Mouse (Mus musculus): ENCODE data around the gene Vmo1.

DNA sequence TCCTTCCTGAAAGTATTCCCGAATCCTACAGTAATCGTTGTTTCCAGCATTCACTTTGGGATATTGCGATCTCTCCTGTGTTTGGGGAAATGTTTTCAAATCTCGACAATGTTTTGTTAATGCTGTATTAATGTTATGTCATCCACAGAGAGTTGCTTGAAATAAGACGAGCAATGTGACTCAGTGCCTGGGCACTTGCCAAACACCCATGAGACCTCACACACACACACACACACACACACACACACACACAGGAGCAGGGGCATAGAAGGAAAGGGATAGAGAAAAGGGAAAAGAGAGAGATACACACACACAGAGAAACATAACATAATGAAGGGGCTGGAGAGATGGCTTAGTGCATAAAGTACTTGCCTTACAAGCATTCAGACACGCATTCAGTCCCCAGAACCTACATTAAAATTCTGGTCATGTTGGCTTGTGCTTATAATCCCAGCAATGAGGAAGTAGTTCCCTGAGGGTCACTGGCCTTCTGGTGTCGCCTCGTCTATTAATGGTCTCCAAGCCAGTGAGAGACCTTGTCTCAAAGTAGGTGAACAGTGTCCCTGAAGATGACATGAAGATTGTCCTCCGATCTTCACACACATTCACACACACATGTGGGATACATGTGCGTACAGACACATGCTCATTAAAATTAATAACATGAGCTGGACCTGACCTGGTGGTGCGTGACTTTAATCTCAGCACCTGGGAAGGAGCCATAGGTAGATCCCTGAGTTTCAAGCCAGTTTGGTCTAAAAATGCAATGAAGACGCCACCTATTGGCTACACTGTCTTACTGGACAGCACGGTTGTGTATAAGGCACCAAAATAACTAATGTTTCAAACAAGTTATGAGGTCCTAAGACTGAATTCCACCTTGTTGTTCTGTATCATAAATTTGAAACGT lies 14.6 kb downstream of the Vmo1 start:
- TF ChIP-seq TAL1 (IDR thresholded peaks at IDR 0.05; ENCODE audit: low read length) (no peak), GATA1 (IDR thresholded peaks at IDR 0.05; ENCODE audit: low read length) (no peak)

Data from erythroblast, embryonic 14.5 days (primary cell).